Mouse (Mus musculus) gastrocnemius, postnatal 36 days (tissue): ENCODE data around the gene Rexo2. TPM values are rescaled to one million over a fixed set of nuclear protein-coding genes. Genes with fewer than 3 reads are reported as not detected.
"Not testable (repeated sequence)": the region's sequence is repeated elsewhere in the genome, so short reads cannot be mapped to it uniquely, and the experiment has no call there.

Experiments
- DNase-seq, 2 experiments: peaks; one replicate each; pipeline ENCODE4 v3.0.0; 2022
- intact Hi-C: fragments of 180-260 bp; cut with DNase I; formaldehyde crosslinking; loops from one replicate; pipeline ENCODE4 v1.15.1; 2025
- total RNA-seq, 2 experiments: library from RNA; stranded (reverse); gene quantifications; 2 replicates each; pipeline ENCODE4 v1.2.3; 2021

Rexo2 gene
- total RNA-seq, 2 experiments from 2014 or later = 54.8 to 63.7 TPM

DNA sequence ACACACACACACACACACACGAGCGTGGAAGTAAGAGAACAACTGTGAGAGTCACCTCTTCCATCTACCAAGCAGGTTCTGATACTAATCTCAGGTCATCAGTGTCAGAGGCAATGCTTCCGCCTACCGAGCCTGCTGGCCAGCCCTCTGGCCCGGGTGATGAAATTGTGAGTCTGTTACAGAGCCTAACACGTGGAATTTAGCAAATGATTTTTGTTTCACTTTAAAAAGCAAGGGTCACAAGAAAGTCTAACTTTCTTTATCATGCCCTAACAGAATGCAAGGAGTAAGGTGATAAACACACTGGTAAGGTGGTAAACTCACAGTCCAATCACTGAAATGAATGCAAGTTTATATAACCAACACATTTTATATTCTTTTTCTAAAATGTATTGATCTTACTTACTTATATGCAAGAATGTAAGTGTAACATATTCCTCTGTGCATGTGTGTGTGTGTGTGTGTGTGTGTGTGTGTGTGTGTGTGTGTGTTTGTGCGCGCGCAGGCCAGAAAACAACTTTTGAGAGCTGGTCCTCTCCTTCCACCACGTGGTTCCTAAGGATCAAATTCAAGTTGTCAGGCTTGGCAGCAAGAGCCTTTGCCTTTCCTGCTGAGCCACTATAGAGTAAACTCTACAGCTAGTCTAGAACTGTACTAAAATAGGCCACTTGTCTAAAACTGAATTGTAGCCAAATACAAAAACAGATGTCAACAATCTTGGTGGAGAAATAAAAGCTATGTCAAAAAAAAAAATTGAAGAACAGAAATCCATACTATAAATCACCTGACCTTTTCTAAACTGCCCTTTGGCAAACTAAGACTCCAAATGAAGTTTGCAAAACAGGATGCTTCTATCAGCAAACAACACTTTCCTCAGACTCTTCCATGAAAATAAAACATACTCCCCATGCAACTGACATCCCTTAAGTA is 3.9 kb downstream of the Rexo2 start:
- DNase-seq = no peak
- intact Hi-C loops = loop anchor here (10.0 kb wide), 1 partner anchor 488 kb away; the partner anchor contains the start of gene Htr3b

- no peak for DNase-seq
- intact Hi-C loops = loop anchor here (10.0 kb wide), 1 partner anchor 490 kb away; the partner anchor contains the start of gene Htr3b
Measured at GRCm38 (mm10) chr9:48474367-48474766, 6.1 kb downstream of the Rexo2 start.

GRCm38 (mm10) chr9:48473131-48473530 is 7.3 kb downstream of the Rexo2 start:
- intact Hi-C loops = loop anchor here (10.0 kb wide), 1 partner anchor 492 kb away; the partner anchor contains the start of gene Htr3b
- no peak for DNase-seq

DNA sequence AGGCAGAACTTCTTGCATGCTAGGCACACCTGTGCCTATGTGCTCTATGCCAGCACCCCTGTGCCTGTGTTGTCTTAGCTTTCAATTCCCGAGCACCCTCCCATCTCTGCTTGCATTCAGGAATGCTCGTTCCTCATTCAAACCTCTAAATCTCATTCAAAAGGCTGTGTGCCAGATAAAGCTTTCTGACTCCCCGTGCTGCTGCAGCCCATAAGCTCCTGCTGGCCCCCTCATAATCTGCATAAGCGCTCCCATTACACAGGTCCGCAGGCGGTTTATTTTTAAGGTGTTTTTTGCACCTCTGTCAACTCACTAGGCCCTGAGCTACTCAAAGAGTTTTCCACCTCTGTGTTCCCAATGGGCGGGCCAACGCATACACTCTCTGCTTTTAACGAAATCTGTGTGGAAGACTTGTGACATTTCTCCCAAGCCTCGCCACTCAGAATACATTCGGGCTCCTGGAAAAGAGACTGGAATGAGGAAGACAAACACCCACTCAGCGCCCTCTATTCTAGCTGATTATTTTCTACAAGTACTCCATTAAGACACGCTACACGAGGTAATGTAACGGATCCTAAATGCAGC is 7.9 kb downstream of the Rexo2 start:
- DNase-seq = no peak
- intact Hi-C loops = loop anchor here (10.0 kb wide), 1 partner anchor 492 kb away; the partner anchor contains the start of gene Htr3b

GRCm38 (mm10) chr9:48467471-48467870 is 13.0 kb downstream of the Rexo2 start:
- intact Hi-C loops = loop anchor here (5.0 to 10.0 kb wide), 3 partner anchors 95 to 203 kb away; no protein-coding TSS in a partner anchor
- DNase-seq = not testable (repeated sequence)

DNA sequence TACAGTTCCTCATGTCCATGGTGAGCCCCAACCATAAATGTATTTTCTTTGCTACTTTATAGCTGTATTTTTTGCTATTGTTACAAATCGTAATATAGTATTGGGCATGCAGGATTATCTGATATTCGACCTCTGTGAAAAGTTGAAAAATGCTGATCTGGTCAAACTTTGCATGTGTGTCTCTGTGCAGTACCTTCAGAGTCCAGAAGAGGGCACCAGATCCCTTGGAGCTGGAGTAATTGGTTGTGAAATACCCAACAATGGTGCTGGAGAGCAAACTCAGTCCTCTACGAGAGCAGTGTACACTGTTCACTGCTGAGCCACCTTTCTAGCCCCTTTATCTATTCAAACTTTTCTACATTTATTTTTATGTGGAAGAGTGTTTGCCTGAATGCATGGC is 13.6 kb downstream of the Rexo2 start:
- DNase-seq = peak; percentile 42 to 68
- intact Hi-C loops = loop anchor here (5.0 to 10.0 kb wide), 3 partner anchors 95 to 202 kb away; no protein-coding TSS in a partner anchor

GRCm38 (mm10) chr9:48465671-48466070 is 14.8 kb downstream of the Rexo2 start:
- intact Hi-C loops = loop anchor here (5.0 to 10.0 kb wide), 3 partner anchors 97 to 201 kb away; no protein-coding TSS in a partner anchor
- no peak for DNase-seq

GRCm38 (mm10) chr9:48461545-48461944 is 18.9 kb downstream of the Rexo2 start:
- intact Hi-C loops = loop anchor here (10.0 kb wide), 1 partner anchor 197 kb away; no protein-coding TSS in a partner anchor
- no peak for DNase-seq

GRCm38 (mm10) chr9:48460720-48461119 is 19.7 kb downstream of the Rexo2 start:
- intact Hi-C loops = loop anchor here (10.0 kb wide), 1 partner anchor 196 kb away; no protein-coding TSS in a partner anchor
- no peak for DNase-seq

DNA sequence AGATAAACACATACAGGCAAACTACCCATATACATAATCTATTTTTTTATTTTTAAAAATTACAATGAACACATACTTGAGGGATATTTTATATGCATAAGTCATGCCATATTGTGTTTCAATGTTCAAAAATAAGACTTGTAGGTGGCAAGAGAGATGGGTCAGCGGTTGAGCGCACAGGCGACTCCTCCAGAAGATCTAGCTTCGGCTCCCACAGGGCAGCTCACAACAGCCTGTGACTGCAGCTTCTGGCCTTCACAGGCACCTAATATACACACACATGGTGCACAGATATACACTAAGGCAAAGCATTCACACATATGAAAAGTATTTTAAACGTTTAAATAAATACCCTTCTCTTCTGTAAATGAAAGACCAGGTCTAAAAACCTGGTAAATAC is 21.0 kb downstream of the Rexo2 start:
- no peak for DNase-seq
- intact Hi-C loops = loop anchor here (10.0 kb wide), 1 partner anchor 155 kb away; no protein-coding TSS in a partner anchor

DNA sequence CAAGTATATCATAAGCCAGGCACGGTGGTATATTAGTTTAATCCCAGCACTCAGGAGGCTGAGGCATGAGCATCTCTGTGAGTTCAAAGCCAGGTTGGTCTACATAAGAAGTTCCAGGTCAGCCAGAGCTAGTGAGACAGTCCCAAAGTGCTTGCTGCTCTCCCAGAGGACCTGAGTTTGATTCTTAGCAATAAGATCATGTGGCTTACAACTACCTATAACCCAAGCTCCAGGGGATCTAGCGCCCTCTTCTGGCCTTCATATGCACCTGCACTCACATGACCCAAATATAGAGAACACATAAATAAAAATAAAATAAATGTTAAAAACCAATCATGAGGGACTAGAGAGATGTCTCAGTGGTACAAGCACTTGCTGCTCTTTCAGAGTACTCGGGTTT is 21.5 kb downstream of the Rexo2 start:
- DNase-seq = no peak
- intact Hi-C loops = loop anchor here (10.0 kb wide), 1 partner anchor 156 kb away; no protein-coding TSS in a partner anchor

DNA sequence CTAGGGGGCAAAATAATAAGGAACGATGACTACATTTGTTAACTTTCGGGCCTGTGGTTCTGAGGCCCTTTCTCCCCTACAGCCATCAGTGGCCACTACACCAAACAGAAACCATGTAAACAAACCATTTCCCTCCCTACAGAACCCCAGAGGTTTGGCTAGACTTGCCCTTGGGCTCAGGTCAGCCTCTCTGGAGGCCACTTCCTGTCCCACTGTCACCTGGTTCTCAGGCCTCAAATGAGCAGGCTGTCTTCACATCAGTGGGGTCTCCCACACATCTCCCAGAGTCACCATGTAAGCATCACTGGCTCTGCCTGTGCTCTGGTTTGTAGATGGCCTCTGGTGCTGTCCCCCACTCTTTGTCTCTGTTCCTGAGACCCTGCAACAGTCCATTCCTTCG is 24.5 kb downstream of the Rexo2 start:
- intact Hi-C loops = loop anchor here (10.0 kb wide), 1 partner anchor 159 kb away; no protein-coding TSS in a partner anchor
- no peak for DNase-seq

GRCm38 (mm10) chr9:48450066-48450465 is 30.4 kb downstream of the Rexo2 start:
- intact Hi-C loops = loop anchor here (10.0 kb wide), 1 partner anchor 165 kb away; no protein-coding TSS in a partner anchor
- no peak for DNase-seq

GRCm38 (mm10) chr9:48447783-48448209 is 32.6 kb downstream of the Rexo2 start:
- intact Hi-C loops = loop anchor here (5.0 kb wide), 1 partner anchor 115 kb away; no protein-coding TSS in a partner anchor
- no peak for DNase-seq

DNA sequence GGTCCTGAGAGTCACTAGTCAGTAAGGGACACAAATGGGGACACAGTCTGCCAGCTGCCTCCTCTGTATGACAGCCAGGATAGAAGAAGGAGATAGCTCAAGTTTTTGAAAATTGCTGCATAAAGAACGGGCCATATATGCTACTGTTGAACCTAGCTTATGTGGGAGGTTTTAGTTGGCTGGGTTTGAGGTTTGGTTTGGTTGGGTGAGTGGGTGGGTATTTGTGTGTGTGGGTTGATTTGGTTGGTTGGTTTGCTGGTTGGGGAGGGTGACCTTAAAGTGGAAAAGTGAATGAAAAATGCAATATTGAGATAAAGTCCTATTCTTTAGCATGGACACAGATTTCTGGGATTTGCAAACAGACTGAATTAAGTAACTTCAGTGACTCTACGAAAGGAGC is 35.6 kb downstream of the Rexo2 start:
- intact Hi-C loops = loop anchor here (5.0 kb wide), 1 partner anchor 117 kb away; no protein-coding TSS in a partner anchor
- no peak for DNase-seq

DNA sequence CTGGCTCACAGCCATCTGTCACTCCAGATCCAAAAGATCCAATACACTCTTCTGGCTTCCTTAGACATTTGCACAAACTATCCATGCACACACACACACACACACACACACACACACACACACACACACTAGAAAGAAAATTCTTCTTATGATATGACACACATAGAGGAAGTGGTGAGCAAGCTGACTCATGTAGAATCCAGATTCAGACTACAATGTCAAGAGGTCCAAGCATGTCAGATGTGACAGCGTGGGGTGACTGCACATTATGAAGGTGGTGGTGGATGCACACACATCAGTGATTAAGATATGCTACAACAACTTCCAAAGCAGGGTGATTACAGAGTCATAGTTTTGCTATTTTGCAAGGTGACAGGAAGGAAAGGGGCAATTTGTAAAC is 36.5 kb downstream of the Rexo2 start:
- no peak for DNase-seq

DNA sequence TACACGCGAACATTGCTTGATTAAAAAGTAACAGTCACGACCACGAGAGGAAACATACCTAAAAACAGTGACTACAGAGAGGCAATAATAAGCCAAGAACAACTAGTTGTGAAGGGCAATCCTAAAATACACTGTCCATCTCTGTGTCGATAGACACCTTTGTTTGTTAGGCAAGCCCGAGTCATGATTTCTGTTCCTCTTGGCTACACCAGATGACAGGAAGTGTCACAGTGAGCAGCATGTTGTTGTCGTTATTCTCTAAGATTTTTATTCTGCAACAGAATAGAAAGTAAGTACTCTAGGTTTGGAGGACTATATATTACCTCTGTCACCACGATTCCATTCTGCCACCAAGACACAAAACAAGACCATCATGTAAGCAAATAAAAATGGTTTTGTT is 48.0 kb downstream of the Rexo2 start:
- intact Hi-C loops = no loop called here
- DNase-seq = no peak

More for the DNA sequence above, 36.5 kb downstream of the Rexo2 start:
- intact Hi-C loops = no loop called here

DNA sequence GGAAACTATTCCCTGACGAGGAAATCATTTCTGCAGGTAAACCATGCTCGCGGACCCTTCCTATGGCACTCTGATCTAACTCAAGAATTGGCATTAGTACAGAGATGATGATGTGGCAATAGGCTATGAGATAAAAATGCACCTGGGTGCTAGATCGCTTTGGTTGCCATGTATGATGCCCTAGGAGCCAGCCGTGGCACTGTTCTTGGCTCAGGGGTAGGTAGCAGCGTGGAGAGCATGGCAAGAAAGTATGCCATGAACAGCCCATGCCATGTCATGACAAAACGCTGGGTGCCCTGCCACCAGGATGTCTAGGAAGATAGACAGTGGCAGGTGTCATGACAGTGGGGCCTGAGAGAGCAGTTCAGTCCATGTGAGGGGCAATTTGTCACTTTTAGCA is 53.2 kb downstream of the Rexo2 start:
- no peak for DNase-seq
- intact Hi-C loops = no loop called here

DNA sequence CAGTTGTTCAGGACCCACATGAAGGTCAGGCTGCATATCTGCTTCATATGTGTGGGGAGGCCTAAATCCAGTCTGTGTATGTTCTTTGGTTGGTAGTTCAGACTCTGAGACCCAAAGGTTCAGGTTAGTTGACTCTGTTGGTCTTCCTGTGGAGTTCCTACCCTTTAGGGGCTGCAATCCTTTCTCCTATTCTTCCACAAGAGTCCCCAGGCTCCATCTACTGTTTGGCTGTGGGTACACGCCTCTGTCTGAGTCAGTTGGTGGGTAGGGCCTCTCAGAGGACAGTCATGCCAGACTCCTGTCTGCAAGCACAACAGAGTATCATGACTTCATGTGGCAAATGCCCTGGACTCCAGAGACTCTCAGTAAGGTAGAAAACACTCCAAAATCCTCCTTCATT is 57.2 kb downstream of the Rexo2 start:
- no peak for DNase-seq
- intact Hi-C loops = no loop called here

DNA sequence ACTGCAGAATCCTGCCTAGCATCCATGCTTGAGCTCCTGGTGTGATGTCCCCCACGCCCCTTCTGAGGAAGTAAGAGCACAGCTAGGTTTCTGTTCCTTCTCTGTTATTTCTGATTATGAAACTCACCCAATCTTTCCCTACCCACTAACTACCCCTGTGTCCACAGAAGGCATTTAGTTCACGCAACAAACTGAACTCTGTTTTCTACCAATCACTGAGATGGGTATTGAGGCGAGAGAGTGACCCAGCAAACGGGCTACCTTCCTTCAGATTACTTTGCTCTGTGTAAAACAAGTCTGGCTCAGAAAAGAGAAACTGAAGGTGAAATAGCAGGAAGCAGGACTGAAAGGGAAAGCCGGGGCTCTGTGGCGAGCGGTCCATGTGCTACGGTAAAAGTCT is 58.0 kb downstream of the Rexo2 start:
- intact Hi-C loops = no loop called here
- DNase-seq = no peak

DNA sequence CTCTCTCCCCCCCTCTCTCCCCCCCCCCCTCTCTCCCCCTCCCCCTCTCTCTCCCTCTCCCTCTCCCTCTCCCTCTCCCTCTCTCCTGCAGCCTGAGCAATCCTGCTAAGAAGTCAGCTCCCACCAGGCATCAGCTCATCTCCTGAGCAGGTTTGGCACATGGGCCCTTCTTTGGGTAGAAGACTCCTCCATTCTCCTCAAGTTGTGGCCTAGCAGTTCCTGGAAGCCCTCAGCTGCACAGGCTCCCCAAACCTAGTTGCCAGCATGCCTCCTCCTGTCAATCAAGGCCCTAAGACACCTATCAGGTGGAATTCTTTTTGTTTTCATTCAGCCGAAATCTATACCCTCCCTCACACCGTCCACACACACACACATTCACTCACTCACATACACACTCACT is 58.9 kb downstream of the Rexo2 start:
- intact Hi-C loops = no loop called here
- no peak for DNase-seq
